Mouse (Mus musculus) hindbrain, embryonic 15.5 days (tissue): ENCODE measurements around the gene Ppox. TPM values are rescaled to one million over a fixed set of nuclear protein-coding genes. Genes with fewer than 3 reads are reported as not detected.

Experiments used
- ATAC-seq: fragments of 200-750 bp; cut with Nextera tagmentation; 2 replicates; pipeline ENCODE4 v1.8.0; 2017; ENCODE audit warnings: low read depth, moderate number of reproducible peaks, moderate TSS enrichment; ENCODE audit not compliant: low FRiP score
- H3K27ac ChIP-seq: fragments of 300-500 bp; sonication (generic); replicated peaks from 2 replicates; pipeline ENCODE4 v1.5.1; 2015; ENCODE audit warnings: mild to moderate bottlenecking, inconsistent platforms
- H3K27me3 ChIP-seq: fragments of 300-500 bp; sonication (generic); 2 replicates; pipeline ENCODE4 v1.6.1; 2015; ENCODE audit warnings: control low read depth, inconsistent platforms
- H3K36me3 ChIP-seq: fragments of 300-500 bp; sonication (generic); 2 replicates; pipeline ENCODE4 v1.6.1; 2015; ENCODE audit warnings: control low read depth, inconsistent platforms
- H3K4me1 ChIP-seq: fragments of 300-500 bp; sonication (generic); replicated peaks from 2 replicates; pipeline ENCODE4 v1.6.1; 2015; ENCODE audit warnings: control low read depth, inconsistent platforms
- H3K4me2 ChIP-seq: fragments of 300-500 bp; sonication (generic); 2 replicates; pipeline ENCODE4 v1.6.1; 2015; ENCODE audit warnings: moderate library complexity, mild to moderate bottlenecking, inconsistent platforms
- H3K4me3 ChIP-seq: fragments of 300-500 bp; sonication (generic); 2 replicates; pipeline ENCODE4 v1.5.1; 2015; ENCODE audit warnings: mild to moderate bottlenecking, inconsistent platforms
- H3K9ac ChIP-seq: fragments of 300-500 bp; sonication (generic); 2 replicates; pipeline ENCODE4 v1.6.1; 2015; ENCODE audit warnings: inconsistent platforms
- H3K9me3 ChIP-seq: fragments of 300-500 bp; sonication (generic); 2 replicates; pipeline ENCODE4 v1.6.1; 2016; ENCODE audit warnings: control low read depth, inconsistent platforms
- WGBS: fragments of 180-500 bp; shearing (Covaris S2); methylation state at CpG from one replicate; pipeline ENCODE4 v1.1.7; 2015; 5-methylcytosine and 5-hydroxymethylcytosine counted together
- polyA plus RNA-seq: library from polyadenylated mRNA; unstranded; fragments of >200 nt; fragmentation: Nextera tagmentation; extraction: Ambion mirVana; gene quantifications from 2 replicates; pipeline ENCODE4 v1.2.1, GENCODE M21; 2015

Gene Ppox
- polyA plus RNA-seq, 1 experiment from 2014 or later: 53.6 TPM

GRCm38 (mm10) chr1:171258921-171259320 is 22.1 kb downstream of the Ppox start:
- Histone ChIP-seq H3K4me1 (peaks cover 16% of the 10 kb centered on the region), H3K9me3 (no peaks in the 10 kb centered on the region), H3K36me3 (no peaks in the 10 kb centered on the region), H3K9ac (no peak overlapping the region), H3K27me3 (no peaks in the 10 kb centered on the region), H3K4me2 (no peak overlapping the region), H3K4me3 (no peak overlapping the region), H3K27ac (no peak overlapping the region)
- ATAC-seq: no peak
- WGBS: 77% methylated on average over 17 of the region's 17 CpGs

DNA sequence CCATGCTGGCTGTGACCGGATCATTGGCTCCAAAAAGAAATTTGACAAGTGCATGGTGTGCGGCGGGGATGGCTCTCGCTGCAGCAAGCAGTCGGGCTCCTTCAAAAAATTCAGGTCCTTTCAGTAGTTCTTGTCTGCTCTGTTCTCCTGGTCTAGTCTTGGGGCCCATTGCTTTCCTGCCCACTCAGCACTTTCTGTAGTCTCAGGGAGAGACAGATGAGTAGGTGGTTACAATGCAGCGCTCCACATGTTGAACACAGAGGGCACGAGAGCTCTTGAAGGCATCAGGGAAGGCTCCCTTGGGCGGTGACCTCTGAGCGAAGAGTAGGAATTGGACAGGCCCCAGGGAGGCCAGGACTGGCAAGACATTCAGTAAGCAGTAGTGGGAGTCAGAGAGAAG is 23.2 kb downstream of the Ppox start:
- Histone ChIP-seq H3K4me3 (no peak overlapping the region), H3K4me2 (no peak overlapping the region), H3K27me3 (no peaks in the 10 kb centered on the region), H3K9me3 (no peaks in the 10 kb centered on the region), H3K36me3 (no peaks in the 10 kb centered on the region), H3K4me1 (peaks cover 11% of the 10 kb centered on the region), H3K9ac (no peak overlapping the region), H3K27ac (no peak overlapping the region)
- 82% methylated on average over 9 of the region's 9 CpGs for WGBS
- ATAC-seq: no peak

GRCm38 (mm10) chr1:171256937-171257548 is 23.9 kb downstream of the Ppox start:
- Histone ChIP-seq H3K36me3 (no peaks in the 10 kb centered on the region), H3K4me3 (no peak overlapping the region), H3K4me1 (peaks cover 9% of the 10 kb centered on the region), H3K9me3 (no peaks in the 10 kb centered on the region), H3K27me3 (no peaks in the 10 kb centered on the region), H3K4me2 (no peak overlapping the region), H3K9ac (no peak overlapping the region), H3K27ac (no peak overlapping the region)
- 72% methylated on average over 15 of the region's 15 CpGs for WGBS
- ATAC-seq: no peak; the same call in 1 of the 2 replicates

DNA sequence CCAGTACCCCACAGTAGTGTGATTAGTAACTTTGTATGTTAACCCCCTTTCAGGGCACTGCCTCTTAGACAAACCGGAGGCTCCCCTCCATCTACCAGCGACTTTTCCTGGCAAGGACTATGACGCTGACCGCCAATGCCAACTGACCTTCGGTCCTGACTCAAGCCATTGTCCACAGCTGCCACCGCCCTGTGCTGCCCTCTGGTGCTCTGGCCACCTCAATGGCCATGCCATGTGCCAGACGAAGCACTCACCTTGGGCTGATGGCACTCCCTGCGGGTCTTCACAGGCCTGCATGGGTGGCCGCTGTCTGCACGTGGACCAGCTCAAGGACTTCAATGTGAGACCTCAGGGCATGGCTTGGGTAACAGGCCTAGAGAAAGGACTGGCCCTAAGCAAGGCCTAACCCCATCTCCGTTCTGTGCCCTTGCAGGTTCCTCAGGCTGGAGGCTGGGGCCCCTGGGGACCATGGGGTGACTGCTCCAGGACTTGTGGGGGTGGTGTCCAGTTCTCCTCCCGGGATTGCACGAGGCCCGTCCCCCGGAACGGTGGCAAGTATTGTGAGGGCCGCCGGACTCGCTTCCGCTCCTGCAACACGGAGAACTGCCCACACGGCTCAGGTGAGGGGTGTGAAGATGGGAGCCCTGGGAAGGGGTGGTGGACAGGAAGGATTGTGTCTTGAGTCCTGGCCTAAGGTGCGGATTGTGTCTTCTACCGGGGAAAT is 24.7 kb downstream of the Ppox start:
- 91% methylated on average over 24 of the region's 24 CpGs for WGBS
- Histone ChIP-seq H3K9me3 (no peaks in the 10 kb centered on the region), H3K36me3 (no peaks in the 10 kb centered on the region), H3K27ac (no peak overlapping the region), H3K9ac (no peak overlapping the region), H3K27me3 (no peaks in the 10 kb centered on the region), H3K4me2 (no peak overlapping the region), H3K4me1 (peaks cover 15% of the 10 kb centered on the region), H3K4me3 (no peak overlapping the region)
- ATAC-seq: no peak

DNA sequence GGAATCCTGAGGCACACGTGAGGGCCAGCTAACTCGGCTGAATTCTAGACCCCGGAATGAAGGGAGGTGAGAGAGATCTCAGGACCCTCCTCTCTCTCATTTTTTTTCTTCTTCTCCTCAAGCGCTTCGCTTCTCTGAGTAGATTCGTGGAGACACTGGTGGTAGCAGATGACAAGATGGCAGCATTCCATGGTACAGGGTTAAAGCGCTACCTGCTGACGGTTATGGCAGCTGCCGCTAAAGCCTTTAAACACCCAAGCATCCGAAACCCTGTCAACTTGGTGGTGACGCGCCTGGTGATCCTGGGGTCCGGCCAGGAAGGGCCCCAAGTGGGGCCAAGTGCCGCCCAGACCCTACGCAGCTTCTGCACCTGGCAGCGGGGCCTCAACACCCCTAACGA is 28.6 kb downstream of the Ppox start:
- no peak overlapping the region; the same call in 1 of the 2 replicates for H3K27ac ChIP-seq
- WGBS: 51% methylated on average over 17 of the region's 17 CpGs
- no peaks in the 10 kb centered on the region for H3K27me3 ChIP-seq
- no peak overlapping the region for H3K9ac ChIP-seq
- H3K4me3 ChIP-seq: no peak overlapping the region
- H3K9me3 ChIP-seq: no peaks in the 10 kb centered on the region
- peak overlapping the region; percentile 50 for H3K4me2 ChIP-seq
- no peaks in the 10 kb centered on the region for H3K36me3 ChIP-seq
- peaks cover 35% of the 10 kb centered on the region for H3K4me1 ChIP-seq
- no peak for ATAC-seq

GRCm38 (mm10) chr1:171251594-171252324 is 29.2 kb downstream of the Ppox start:
- 3% methylated on average over 13 of the region's 13 CpGs for WGBS
- no peaks in the 10 kb centered on the region for H3K27me3 ChIP-seq
- no peaks in the 10 kb centered on the region for H3K9me3 ChIP-seq
- peak overlapping the region; percentile 6; the same call in 1 of the 2 replicates for H3K27ac ChIP-seq
- no peak overlapping the region for H3K9ac ChIP-seq
- H3K4me1 ChIP-seq: peaks cover 36% of the 10 kb centered on the region
- H3K4me3 ChIP-seq: peak overlapping the region; percentile 28; the same call in 1 of the 2 replicates
- H3K36me3 ChIP-seq: no peaks in the 10 kb centered on the region
- H3K4me2 ChIP-seq: peak overlapping the region; percentile 50
- no peak for ATAC-seq

GRCm38 (mm10) chr1:171250680-171251593 is 30.0 kb downstream of the Ppox start, which contains the start of gene Ndufs2:
TSS of gene Ndufs2 (minus strand) at chr1:171251388.
- Histone ChIP-seq H3K27ac (peak within 1 kb of the TSS; percentile 72), H3K4me3 (peak within 1 kb of the TSS; percentile 28), H3K27me3 (no peaks in the 10 kb centered on the region), H3K9ac (peak within 1 kb of the TSS; percentile 16; the same call in 1 of the 2 replicates), H3K4me2 (peak within 1 kb of the TSS; percentile 50), H3K4me1 (peaks cover 42% of the 10 kb centered on the region), H3K9me3 (no peaks in the 10 kb centered on the region), H3K36me3 (no peaks in the 10 kb centered on the region)
- WGBS: 14% methylated on average over 26 of the region's 26 CpGs
- 0 out of 2 replicates have a peak, but pooled peaks have one; percentile 17 for ATAC-seq

- ATAC-seq: no peak
- H3K27ac ChIP-seq: peak within 1 kb of the TSS; percentile 72
- H3K36me3 ChIP-seq: 0 out of 2 replicates have a peak, but pooled peaks cover 5% of the 10 kb centered on the region
- peak within 1 kb of the TSS; percentile 50 for H3K4me2 ChIP-seq
- no peaks in the 10 kb centered on the region for H3K9me3 ChIP-seq
- H3K27me3 ChIP-seq: no peaks in the 10 kb centered on the region
- H3K4me1 ChIP-seq: peaks cover 48% of the 10 kb centered on the region
- peak within 1 kb of the TSS; percentile 16; the same call in 1 of the 2 replicates for H3K9ac ChIP-seq
- H3K4me3 ChIP-seq: peak within 1 kb of the TSS; percentile 28
- 9% methylated on average over 5 of the region's 5 CpGs for WGBS
These were observed 30.9 kb downstream of the Ppox start, which contains the start of gene Adamts4 for GRCm38 (mm10) chr1:171249913-171250600. TSS of gene Adamts4 (plus strand) at chr1:171250421.

- Histone ChIP-seq H3K4me1 (peaks cover 53% of the 10 kb centered on the region), H3K9ac (no peak overlapping the region), H3K4me2 (no peak overlapping the region), H3K36me3 (peaks cover 15% of the 10 kb centered on the region; the same call in 1 of the 2 replicates), H3K27me3 (no peaks in the 10 kb centered on the region), H3K4me3 (no peak overlapping the region), H3K9me3 (no peaks in the 10 kb centered on the region), H3K27ac (peak overlapping the region; percentile 16; the same call in 1 of the 2 replicates)
- no peak for ATAC-seq
- WGBS: 44% methylated on average over 3 of the region's 3 CpGs
These were observed 32.4 kb downstream of the Ppox start for GRCm38 (mm10) chr1:171248386-171249226.

- Histone ChIP-seq H3K27ac (peak overlapping the region; percentile 55), H3K27me3 (no peaks in the 10 kb centered on the region), H3K4me1 (peaks cover 53% of the 10 kb centered on the region), H3K4me2 (peak overlapping the region; percentile 53), H3K4me3 (no peak overlapping the region), H3K9ac (no peak overlapping the region), H3K9me3 (no peaks in the 10 kb centered on the region), H3K36me3 (peaks cover 17% of the 10 kb centered on the region; the same call in 1 of the 2 replicates)
- WGBS: 25% methylated on average over 4 of the region's 4 CpGs
- no peak for ATAC-seq
These were observed 33.1 kb downstream of the Ppox start for GRCm38 (mm10) chr1:171247916-171248315.
